Mouse (Mus musculus): ENCODE data around the gene Sh2b3.
"Not testable (repeated sequence)": the region's sequence is repeated elsewhere in the genome, so short reads cannot be mapped to it uniquely, and the experiment has no call there.

Sh2b3 gene

DNA sequence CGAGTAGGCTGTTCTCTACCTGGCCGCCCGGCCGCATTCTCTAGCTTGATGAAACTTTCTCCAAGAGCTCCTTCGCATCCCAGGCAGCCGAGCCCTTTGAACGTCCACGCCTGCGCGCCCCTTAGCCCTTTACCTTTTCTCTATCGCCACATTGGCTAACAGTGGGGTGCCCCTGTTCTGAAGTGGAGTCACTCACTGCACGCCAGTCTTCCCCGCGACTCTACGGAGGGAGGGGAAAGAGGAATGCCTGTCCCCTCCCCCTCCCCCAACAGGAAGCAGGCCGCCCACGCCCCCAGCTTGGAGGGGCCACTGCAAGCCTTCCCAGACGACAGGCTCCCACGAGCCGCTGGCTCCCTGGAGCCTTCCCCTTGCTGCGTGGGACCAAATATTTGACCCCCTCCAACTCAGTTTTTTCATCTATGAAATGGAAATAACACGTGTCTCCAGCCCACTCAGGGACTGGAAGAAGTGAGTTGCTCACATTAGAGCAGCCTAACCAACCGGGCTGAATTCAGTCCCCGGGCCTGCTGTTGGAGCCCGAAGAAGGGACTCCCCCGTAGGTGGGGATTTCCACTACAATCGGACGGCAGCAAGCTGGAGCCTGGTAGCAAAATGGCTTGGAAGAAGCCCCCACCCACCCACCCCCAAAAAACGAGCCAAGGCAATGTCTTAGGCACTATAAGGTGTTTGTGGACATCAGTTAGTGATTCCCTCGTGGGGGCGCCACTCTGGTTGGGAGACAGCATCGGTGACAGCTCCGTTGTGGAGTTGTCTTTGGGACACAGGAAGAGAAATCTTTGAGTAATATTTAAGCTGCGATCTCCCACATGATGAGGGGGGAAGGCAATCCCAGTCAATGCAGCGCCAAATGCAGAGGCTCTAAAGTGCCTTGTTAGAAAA, at the start of gene Sh2b3:
Gene Sh2b3 (minus strand): TSS at position 206 of the 900 bp plus-strand sequence.
- peak; percentile 99 for DNase-seq

GRCm38 (mm10) chr5:121883356-121883755, 45.9 kb upstream of the Sh2b3 start:
- DNase-seq, result no peak

DNA sequence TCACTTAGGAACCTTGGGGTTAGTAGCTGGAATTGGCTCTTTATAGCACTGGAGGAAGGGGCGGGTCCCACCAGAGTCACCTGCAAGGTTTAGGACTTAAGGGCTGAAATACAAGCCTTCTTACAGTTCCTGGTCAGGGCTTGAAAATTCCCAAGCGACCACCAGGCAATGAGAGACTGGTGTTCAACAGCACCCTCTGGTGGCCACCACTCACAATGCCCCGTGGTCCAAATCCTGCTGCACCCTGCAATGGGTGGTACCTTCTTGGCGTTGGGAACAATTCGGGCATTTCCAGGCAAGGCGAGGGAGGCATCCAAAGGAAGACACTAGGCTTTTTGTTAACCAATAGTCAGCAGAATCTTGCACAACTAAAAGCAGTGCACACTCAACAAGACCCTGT, 41.8 kb upstream of the Sh2b3 start:
- no peak for DNase-seq

GRCm38 (mm10) chr5:121878703-121879102, 41.3 kb upstream of the Sh2b3 start:
- DNase-seq, result no peak

GRCm38 (mm10) chr5:121876901-121877300, 39.5 kb upstream of the Sh2b3 start:
- DNase-seq, result no peak

DNA sequence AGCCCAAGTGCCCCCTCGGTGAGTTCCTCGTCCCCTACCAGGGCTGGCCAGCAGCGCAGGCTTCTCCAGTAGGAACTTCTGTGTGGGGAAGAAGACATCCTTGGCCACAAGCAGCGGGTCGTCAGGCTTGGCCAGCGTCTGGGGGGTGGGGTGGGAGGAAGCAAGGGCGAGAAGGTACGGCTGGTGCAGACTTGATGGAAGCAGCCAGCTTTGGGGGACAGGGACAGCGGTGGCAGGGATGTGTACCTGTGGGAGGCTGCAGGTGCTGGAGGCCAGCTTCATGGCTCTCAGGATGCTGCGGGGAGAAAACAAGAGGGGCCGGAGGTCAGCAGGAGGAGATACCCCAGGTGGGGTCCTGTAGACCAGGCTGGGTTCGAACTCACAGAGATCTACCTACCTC, 37.6 kb upstream of the Sh2b3 start:
- DNase-seq, result peak; percentile 91

DNA sequence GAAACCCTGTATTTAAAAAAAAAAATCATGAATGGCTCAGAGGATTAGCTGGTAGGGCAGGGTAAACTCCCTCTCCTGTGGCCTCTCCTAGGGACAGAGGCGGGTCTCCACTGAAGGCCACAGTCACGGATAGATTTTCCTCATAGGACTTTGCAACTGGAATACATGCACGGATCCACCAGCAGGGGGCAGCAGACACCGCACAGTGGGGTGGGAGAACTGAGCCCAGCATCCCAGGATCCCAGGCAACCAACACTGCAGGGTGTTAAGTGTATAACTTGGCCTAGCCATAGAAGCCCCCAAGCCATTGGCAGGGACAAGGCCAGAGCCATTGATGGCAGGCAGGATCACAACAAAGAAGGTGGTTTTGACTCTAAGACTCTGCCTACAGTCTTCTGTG, 34.7 kb upstream of the Sh2b3 start:
- DNase-seq, result peak; percentile 95

DNA sequence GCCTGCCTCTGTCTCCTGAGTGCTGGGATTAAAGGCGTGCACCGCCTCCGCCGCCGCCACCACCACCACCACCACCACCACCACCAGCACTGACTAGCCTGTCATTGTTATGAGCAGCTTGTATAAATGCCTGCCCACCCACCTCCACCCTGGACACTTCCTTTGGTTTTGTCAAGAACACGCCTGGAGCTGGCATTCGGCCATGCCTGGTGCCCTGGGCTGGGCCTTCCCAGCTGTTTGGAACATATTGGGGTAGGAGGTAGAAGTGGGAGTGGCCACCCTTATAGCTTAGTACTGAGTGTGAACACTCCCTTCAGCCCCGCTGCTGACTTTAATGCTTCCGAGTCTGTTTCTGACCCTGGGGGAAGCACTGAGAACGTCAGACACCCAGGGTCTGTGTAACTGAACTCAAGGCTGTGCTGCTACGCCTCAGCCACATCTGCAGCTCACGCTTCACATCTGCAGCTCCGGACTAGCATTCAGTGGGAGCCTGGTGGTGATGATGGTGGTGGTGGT, 34.1 kb upstream of the Sh2b3 start:
- peak; percentile 84 for DNase-seq

DNA sequence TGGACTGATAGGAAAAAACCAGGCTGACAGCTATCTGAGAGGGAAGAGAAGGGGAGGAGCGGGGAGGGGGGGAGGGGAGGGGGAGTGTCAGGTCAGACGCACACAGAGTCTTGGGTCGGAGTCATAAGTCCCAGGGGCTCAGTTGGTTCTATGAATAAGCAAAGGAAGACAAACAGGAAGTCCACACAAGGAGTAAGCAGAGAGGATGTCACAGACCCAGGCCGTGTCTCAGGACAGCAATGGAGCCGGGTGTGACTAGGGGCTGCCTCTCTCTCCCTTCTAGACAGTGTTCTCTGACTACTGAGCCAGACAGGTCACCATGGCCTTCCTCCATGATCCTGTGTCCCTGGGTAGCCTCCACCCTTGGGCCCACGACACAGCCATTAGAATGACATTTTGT, 33.4 kb upstream of the Sh2b3 start:
- DNase-seq, result peak; percentile 94

DNA sequence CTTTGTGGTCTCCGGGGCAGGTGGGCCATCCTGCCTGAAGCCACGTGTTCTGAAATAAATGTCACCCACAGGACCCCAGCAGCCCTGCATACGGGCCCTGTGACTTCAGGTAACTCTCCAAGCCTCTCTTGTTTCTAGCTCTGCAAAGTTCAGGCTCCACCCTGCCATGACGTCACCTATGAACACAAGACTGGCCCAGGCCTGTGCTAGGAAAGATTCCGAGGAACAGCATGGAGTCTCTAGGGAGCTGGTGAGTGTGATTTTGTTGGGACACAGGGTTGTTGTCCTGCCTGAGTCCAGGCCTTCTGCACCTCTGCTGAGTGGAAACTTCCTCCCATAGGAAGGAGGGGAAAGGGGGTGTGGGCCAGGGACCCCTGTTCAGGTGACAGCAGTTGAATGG, 30.5 kb upstream of the Sh2b3 start:
- peak; percentile 95 for DNase-seq

DNA sequence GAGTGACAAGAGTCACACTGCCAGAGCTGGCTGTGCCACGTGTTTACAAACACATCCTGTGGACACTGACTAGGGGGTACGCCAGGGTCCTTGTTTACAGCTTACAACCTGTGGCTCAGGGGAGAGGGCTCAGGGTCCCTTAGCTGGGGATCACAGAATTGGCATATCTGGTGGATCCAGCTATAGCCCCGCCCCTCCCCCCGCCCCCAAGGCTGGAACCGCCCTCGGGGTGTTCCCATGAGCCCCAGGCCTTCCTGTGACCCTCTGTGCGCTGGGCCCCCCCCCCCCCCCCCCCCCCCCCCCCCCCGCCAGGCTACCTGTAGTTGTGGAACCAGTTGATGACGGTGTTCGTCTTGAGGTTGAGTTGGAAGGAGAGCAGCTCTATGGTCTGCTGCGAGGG, 26.9 kb upstream of the Sh2b3 start:
- DNase-seq, result no peak

DNA sequence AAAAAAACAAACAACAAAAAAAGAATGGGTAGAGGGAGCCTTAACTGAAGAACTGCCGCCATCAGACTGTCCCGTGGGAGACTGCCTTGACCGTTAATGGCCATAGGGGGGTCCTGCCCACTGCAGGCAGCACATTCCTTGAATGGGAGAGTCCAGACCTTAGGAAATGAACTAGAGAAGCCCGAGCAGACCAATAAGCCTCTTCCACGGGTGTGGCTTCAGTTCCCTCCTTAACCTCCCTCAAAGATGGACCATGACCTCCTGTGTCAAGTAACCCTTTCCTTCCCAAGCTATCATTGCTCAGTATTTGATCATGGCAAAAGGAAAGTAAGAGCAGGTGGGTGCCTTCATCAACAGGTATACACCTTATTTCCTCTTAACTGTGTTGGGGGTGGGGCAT, 24.5 kb upstream of the Sh2b3 start:
- no peak for DNase-seq

DNA sequence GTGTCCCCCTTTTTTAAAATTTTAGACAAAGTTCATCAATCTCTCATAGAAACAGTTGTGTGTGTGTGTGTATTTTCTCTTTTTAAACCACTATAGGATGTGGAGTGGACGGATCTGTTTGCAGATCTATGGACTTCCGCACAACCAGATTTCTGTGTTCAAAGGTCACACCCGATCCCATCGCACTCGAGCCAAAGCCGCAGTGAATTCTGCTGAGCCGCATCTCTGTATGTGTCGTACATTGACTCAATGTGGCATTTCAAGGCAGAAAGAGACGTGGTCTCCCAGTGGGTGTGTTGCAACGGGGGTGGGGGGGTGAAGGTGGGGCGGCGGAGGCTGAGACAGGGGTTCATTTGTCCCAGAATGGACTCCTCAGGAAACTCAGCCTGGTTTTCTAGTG, 21.0 kb upstream of the Sh2b3 start:
- DNase-seq, result no peak

DNA sequence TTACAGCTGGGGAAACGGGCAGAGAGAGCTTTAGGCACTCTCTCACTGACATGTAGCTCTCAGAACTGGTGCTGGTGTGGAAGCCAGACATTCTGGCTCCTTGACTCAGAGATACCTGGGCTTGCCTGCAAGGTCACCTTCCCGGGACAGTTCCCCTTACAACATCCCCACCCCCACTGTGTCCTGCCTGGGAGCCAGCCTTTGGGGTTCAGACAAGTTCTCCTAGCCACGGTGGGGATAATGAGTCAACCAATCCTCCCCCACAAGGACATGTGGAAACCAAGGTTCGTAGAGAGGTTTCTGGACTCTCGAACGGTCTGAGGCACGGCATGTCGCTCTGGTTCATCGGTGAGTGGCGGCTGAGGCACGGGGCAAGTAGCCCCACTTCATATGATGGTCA, 19.3 kb upstream of the Sh2b3 start:
- no peak for DNase-seq

GRCm38 (mm10) chr5:121854768-121855167, 17.3 kb upstream of the Sh2b3 start:
- no peak for DNase-seq

- peak; percentile 94 for DNase-seq
Observed at GRCm38 (mm10) chr5:121853368-121854051, 16.1 kb upstream of the Sh2b3 start.

DNA sequence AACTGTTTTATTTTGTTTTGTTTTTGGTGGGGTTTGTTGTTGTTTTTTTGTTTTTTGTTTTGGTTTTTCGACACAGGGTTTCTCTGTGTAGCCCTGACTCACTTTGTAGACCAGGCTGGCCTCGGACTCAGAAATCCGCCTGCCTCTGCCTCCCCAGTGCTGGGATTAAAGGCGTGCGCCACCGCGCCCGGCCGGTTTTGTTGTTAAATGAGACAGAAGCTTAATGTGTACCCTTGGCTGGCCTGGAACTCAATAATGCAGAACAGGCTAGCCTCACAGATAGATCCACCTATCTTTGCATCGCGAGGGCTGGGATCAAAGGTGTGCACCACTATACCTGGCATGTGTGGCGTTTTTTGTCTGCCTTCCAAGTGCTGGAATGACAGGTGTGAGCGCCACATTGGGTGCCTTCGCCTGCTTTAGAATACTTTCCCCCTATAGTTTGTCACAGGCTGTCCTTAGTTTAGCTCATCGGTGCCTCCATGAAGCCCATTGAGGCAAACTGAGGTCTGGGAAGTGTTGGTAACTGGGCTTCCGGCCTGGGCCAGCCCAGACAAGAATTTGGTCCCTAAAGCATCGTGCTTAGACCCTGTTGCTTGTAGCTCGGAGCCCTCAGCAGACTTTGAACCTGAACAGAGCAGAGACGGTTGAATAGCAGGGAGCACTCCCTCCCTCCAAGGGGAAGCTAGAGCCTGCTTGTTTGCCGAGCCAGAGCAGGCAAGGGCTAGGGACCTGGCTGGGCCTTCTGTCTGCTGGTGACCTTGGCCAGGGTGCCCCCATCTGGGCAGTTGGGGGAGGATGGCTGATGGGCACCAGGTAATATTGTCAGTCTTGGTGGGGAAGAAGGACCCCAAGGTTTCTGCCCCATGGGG, 12.3 kb upstream of the Sh2b3 start:
- DNase-seq, result peak; percentile 95

- peak; percentile 99 for DNase-seq
Observed at GRCm38 (mm10) chr5:121848743-121849142, 11.3 kb upstream of the Sh2b3 start, which contains the start of gene Pheta1. Gene Pheta1 (plus strand): TSS chr5:121848984.

DNA sequence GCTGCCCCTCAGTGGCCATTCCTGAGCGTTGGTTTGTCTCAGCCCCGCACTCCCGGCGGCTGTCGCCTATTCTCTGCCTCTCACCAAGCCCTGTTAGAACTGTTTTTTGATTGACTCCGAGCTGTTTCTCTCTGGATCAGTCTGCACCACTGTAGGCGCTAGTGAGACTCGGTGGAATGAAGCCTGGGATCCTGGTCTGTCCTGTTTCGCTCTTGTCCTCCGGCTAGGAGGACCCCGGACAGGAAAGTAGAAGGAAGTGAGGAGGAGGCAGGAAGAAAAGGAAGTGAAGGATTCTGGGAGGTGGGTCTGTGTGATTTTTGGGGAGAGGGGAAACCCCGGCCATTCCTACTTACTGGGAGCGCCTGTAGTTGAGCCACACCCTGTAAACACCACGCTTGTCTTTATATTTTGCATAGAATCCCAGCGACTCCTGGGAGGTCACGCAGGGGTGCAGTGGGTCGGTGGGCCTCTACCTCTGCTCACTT, 10.6 kb upstream of the Sh2b3 start:
- peak; percentile 98 for DNase-seq

- DNase-seq, result not testable (repeated sequence)
Observed at GRCm38 (mm10) chr5:121847269-121847668, 9.8 kb upstream of the Sh2b3 start.

DNA sequence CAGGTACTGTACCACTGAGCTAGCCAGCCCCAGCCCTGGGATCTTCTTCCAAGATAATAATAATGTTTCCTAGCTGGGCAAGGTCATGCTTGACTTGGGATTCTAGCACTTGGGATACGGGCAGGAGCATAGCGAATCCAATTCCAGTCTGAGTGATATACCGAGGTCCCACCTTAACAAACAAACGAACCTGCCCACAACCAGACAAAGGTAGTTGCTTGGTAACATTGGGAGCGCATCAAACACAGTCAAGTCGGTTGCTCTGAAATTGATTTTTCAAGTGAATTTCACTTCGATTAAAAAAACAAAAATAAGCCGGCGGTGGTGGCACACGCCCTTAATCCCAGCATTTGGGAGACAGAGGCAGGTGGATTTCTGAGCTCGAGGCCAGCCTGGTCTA, 8.9 kb upstream of the Sh2b3 start:
- DNase-seq, result no peak

DNA sequence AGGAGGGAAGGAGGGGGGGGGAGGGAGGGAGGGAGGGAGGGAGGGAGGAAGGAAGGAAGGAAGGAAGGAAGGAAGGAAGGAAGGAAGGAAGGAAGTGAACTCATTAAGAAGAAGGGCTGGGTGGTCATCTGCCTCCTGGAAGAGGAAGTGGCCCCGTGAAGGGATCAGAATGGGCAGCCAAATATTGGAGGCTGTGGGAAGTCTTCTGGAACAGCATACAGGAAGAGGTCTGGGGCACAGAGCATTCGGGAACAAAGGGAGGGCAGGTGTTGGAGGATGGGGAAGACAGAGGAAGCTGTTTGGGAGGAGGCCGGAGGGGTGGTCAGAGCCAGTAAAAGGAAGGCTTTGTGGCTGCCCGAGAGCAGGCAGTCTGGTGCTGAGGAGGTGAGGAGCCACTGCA, 7.9 kb upstream of the Sh2b3 start:
- peak; percentile 97 for DNase-seq

Data from heart, adult 11 months (tissue).